ENCODE assay signal across 17 mouse cellular contexts in the genomic region with DNA sequence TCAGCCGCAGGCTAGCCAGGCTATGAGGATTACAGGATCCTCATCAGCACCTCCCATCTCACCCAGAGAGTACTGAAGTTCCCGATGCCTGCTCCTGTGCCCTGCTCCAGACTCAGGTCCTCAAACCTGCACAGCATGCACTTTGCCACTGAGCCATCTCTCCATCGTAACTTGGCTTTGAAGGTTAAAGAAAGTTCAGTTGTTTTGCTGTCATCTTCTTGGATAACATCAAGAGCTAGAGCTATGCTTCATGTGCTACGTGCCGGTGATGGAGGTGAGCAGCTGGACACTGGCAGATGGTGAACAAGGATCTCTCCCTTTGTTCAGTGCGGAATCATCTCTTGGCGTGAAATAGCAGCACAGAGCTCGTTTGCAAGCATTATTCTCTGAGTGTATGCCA.
DNase-seq lines count a peak whose midpoint lies in the region; ATAC-seq and TF ChIP-seq lines count a peak whose summit lies in the region.
"Had no signal": no experiment of that assay in that cellular context is flagged by ENCODE, and none has a peak within 500 bp of the region (broad histone marks: within the 10 kb centered on the region; RNA-seq: fewer than 3 reads in every experiment).

No protein-coding gene starts in this region.

- peaks cover 10% of the 10 kb centered on the region for H3K36me3 ChIP-seq in midbrain, embryonic 13.5 days
- H3K36me3 ChIP-seq in midbrain, embryonic 14.5 days (ENCODE audit: control insufficient read depth, insufficient read depth, low read length): peaks cover 11% of the 10 kb centered on the region
- H3K36me3 ChIP-seq in midbrain, postnatal 0 days (ENCODE audit: insufficient read depth, low read length): peaks cover 6% of the 10 kb centered on the region; the same call in 1 of the 2 replicates

- WGBS in midbrain, embryonic 13.5 days: 48% methylated on average over 8 of the region's 8 CpGs
- 45% methylated on average over 8 of the region's 8 CpGs for WGBS in midbrain, embryonic 14.5 days
- 53% methylated on average over 8 of the region's 8 CpGs for WGBS in midbrain, postnatal 0 days

- ATAC-seq in frontal cortex, adult (ENCODE audit: low TSS enrichment): peak; percentile 45
- peak; percentile 41; the same call in 1 of the 2 replicates for ATAC-seq in midbrain, embryonic 13.5 days
- ATAC-seq in midbrain, embryonic 14.5 days (ENCODE audit: low FRiP score, low TSS enrichment): no peak
- ATAC-seq in midbrain, postnatal 0 days (ENCODE audit: low FRiP score): no peak
- ATAC-seq: intestine, embryonic 16.5 days had no signal

- no peak overlapping the region for H3K9ac ChIP-seq in midbrain, embryonic 13.5 days (replicated peaks)
- H3K9ac ChIP-seq in midbrain, embryonic 14.5 days (replicated peaks; ENCODE audit: low read length): no peak overlapping the region
- H3K9ac ChIP-seq in midbrain, postnatal 0 days (replicated peaks; ENCODE audit: low read length, poor library complexity, severe bottlenecking): no peak overlapping the region
- H3K9ac ChIP-seq: stomach, embryonic 15.5 days had no signal

- H3K9me3 ChIP-seq in midbrain, embryonic 13.5 days: no peaks in the 10 kb centered on the region
- no peaks in the 10 kb centered on the region for H3K9me3 ChIP-seq in midbrain, embryonic 14.5 days (ENCODE audit: control insufficient read depth, low read length)
- no peaks in the 10 kb centered on the region for H3K9me3 ChIP-seq in midbrain, postnatal 0 days (ENCODE audit: low read length)
- H3K9me3 ChIP-seq: stomach, embryonic 15.5 days had no signal

- H3K4me1 ChIP-seq in midbrain, embryonic 13.5 days (replicated peaks): peaks cover 26% of the 10 kb centered on the region
- peaks cover 7% of the 10 kb centered on the region; the same call in 1 of the 2 replicates for H3K4me1 ChIP-seq in midbrain, embryonic 14.5 days (ENCODE audit: control insufficient read depth, insufficient read depth, low read length)
- H3K4me1 ChIP-seq in midbrain, postnatal 0 days (ENCODE audit: insufficient read depth, low read length): no peaks in the 10 kb centered on the region
- H3K4me1 ChIP-seq: stomach, embryonic 15.5 days had no signal

- H3K27ac ChIP-seq in midbrain, embryonic 13.5 days: no peak overlapping the region
- no peak overlapping the region for H3K27ac ChIP-seq in midbrain, embryonic 14.5 days (replicated peaks; ENCODE audit: low read depth, low read length)
- no peak overlapping the region for H3K27ac ChIP-seq in midbrain, postnatal 0 days (ENCODE audit: low read depth, low read length)
- H3K27ac ChIP-seq: gastrocnemius, adult 2 months; heart, adult 2 months; kidney, postnatal 0 days; macrophage; stomach, embryonic 15.5 days had no signal

- H3K4me3 ChIP-seq in midbrain, embryonic 13.5 days (replicated peaks): no peak overlapping the region
- H3K4me3 ChIP-seq in midbrain, embryonic 14.5 days (replicated peaks; ENCODE audit: low read depth, low read length): no peak overlapping the region
- no peak overlapping the region for H3K4me3 ChIP-seq in midbrain, postnatal 0 days (ENCODE audit: low read depth, low read length)
- H3K4me3 ChIP-seq: gastrocnemius, adult 2 months; heart, adult 2 months; stomach, embryonic 15.5 days had no signal

- DNase-seq in frontal cortex, postnatal 25 days (ENCODE audit: low spot score in 2 of 2): no peak
- DNase-seq in midbrain, embryonic 14.5 days: no peak
- peak; percentile 61 for DNase-seq in cerebellum, adult 9-11 months
- DNase-seq in midbrain, postnatal 0 days (ENCODE audit: low spot score): peak; percentile 46
- no peak for DNase-seq in right cerebral cortex, adult 18-20 months
- no peak for DNase-seq in yolk sac, embryonic 10.5 days (ENCODE audit: low spot score)
- DNase-seq: adrenal gland, adult 2 months; gastrocnemius, adult 2 months; heart, adult 2 months; lung, adult 18-20 months; thymus, postnatal 14 days had no signal

- H3K4me2 ChIP-seq in midbrain, embryonic 13.5 days (replicated peaks): no peak overlapping the region
- no peak overlapping the region for H3K4me2 ChIP-seq in midbrain, embryonic 14.5 days (ENCODE audit: low read length)
- no peak overlapping the region for H3K4me2 ChIP-seq in midbrain, postnatal 0 days (ENCODE audit: low read depth, low read length, poor library complexity, severe bottlenecking)
- H3K4me2 ChIP-seq: stomach, embryonic 15.5 days had no signal

- no peak for TF ChIP-seq CTCF in midbrain, postnatal 0 days (IDR thresholded peaks at IDR 0.05)

- H3K27me3 ChIP-seq in midbrain, embryonic 13.5 days: no peaks in the 10 kb centered on the region
- no peaks in the 10 kb centered on the region for H3K27me3 ChIP-seq in midbrain, embryonic 14.5 days (ENCODE audit: control insufficient read depth, insufficient read depth, low read length)
- no peaks in the 10 kb centered on the region for H3K27me3 ChIP-seq in midbrain, postnatal 0 days (ENCODE audit: insufficient read depth, low read length)
- H3K27me3 ChIP-seq: stomach, embryonic 15.5 days had no signal

Comparison
In these comparisons a context has a peak if more than half of its experiments do, and no peak if none do; other contexts are left out.
1. ATAC-seq: peak in frontal cortex, adult (single experiment) and midbrain, embryonic 13.5 days (single experiment); none in midbrain, embryonic 14.5 days (single experiment) and midbrain, postnatal 0 days (single experiment).
2. DNase-seq: peak in cerebellum, adult 9-11 months (single experiment) and midbrain, postnatal 0 days (single experiment); none in frontal cortex, postnatal 25 days (0 of 2), midbrain, embryonic 14.5 days (single experiment), right cerebral cortex, adult 18-20 months (single experiment) and yolk sac, embryonic 10.5 days (single experiment).